Comparison of ENCODE assay signal across 10 mouse cellular contexts in the genomic region with DNA sequence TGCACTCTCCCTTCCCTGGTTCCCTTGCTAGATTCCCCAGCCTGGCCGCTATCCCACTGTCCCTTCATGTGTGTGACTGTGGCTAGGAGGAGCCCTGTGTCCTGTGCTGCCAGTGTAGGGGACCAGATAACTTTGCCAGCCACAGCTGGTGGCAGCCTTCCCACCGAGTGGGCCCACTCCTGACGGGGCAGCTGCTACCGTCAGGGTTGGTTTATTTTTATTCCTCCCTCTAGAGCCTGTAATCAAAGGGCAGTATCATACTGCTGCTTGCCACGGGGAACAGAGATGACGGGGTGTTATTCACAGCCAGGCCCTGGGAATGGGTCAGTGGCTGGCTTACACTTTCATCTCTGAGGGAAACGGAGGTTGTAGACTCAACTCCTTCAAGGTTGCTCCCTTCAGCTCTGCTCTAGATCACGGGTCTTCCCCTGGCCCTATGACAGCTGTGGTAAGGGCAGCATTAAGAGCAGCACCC. TPM values are rescaled to one million over a fixed set of nuclear protein-coding genes. Genes with fewer than 3 reads are reported as not detected.
A peak's percentile ranks its signal among the peaks of the same experiment; 100 is the strongest.
DNase-seq lines count a peak whose midpoint lies in the region; ATAC-seq lines count a peak whose summit lies in the region.
"Had no signal": no experiment of that assay in that cellular context is flagged by ENCODE, and none has a peak within 500 bp of the region (broad histone marks: within the 10 kb centered on the region; RNA-seq: fewer than 3 reads in every experiment).

No protein-coding gene starts in this region.

- H3K27me3 ChIP-seq in neural tube, embryonic 11.5 days (ENCODE audit: control insufficient read depth, insufficient read depth, low read length) = no peaks in the 10 kb centered on the region
- no peaks in the 10 kb centered on the region for H3K27me3 ChIP-seq in kidney, embryonic 14.5 days (ENCODE audit: control insufficient read depth, insufficient read depth, low read length)
- no peaks in the 10 kb centered on the region for H3K27me3 ChIP-seq in neural tube, embryonic 15.5 days (replicated peaks)
- H3K27me3 ChIP-seq: Patski had no signal

- H3K36me3 ChIP-seq in neural tube, embryonic 11.5 days (ENCODE audit: control insufficient read depth, insufficient read depth, low read length) = no peaks in the 10 kb centered on the region
- no peaks in the 10 kb centered on the region for H3K36me3 ChIP-seq in kidney, embryonic 14.5 days (ENCODE audit: control insufficient read depth, insufficient read depth, low read length)
- no peaks in the 10 kb centered on the region for H3K36me3 ChIP-seq in neural tube, embryonic 15.5 days
- H3K36me3 ChIP-seq: liver, embryonic 13.5 days had no signal

- intact Hi-C loops in gastrocnemius, postnatal 14 days (cut with DNase I; ENCODE audit: low total_unique reads) = no loop called here

- H3K4me2 ChIP-seq in neural tube, embryonic 11.5 days (ENCODE audit: low read depth) = no peak overlapping the region
- H3K4me2 ChIP-seq in kidney, embryonic 14.5 days (replicated peaks; ENCODE audit: low read depth, low read length) = no peak overlapping the region
- H3K4me2 ChIP-seq in neural tube, embryonic 15.5 days = no peak overlapping the region
- H3K4me2 ChIP-seq: liver, embryonic 13.5 days had no signal

- no peak for ATAC-seq in neural tube, embryonic 11.5 days (ENCODE audit: insufficient read depth, low FRiP score, low TSS enrichment)
- ATAC-seq in kidney, embryonic 14.5 days (ENCODE audit: low FRiP score, low TSS enrichment) = no peak
- 0 out of 2 replicates have a peak, but pooled peaks have one; percentile 18 for ATAC-seq in neural tube, embryonic 15.5 days (ENCODE audit: low FRiP score)
- ATAC-seq: Patski had no signal

- no peak overlapping the region for H3K4me3 ChIP-seq in neural tube, embryonic 11.5 days (ENCODE audit: low read depth, low read length)
- no peak overlapping the region for H3K4me3 ChIP-seq in kidney, embryonic 14.5 days (ENCODE audit: low read length)
- no peak overlapping the region for H3K4me3 ChIP-seq in neural tube, embryonic 15.5 days (replicated peaks)
- H3K4me3 ChIP-seq: liver, embryonic 13.5 days had no signal

- H3K4me1 ChIP-seq in neural tube, embryonic 11.5 days (ENCODE audit: control insufficient read depth, insufficient read depth, low read length) = peaks cover 30% of the 10 kb centered on the region
- H3K4me1 ChIP-seq in kidney, embryonic 14.5 days (ENCODE audit: control insufficient read depth, insufficient read depth, low read length) = peaks cover 44% of the 10 kb centered on the region
- H3K4me1 ChIP-seq in neural tube, embryonic 15.5 days = peaks cover 69% of the 10 kb centered on the region

- WGBS in neural tube, embryonic 11.5 days = 31% methylated on average over 8 of the region's 8 CpGs
- WGBS in kidney, embryonic 14.5 days = 18% methylated on average over 8 of the region's 8 CpGs
- 22% methylated on average over 8 of the region's 8 CpGs for WGBS in neural tube, embryonic 15.5 days

- H3K9me3 ChIP-seq in neural tube, embryonic 11.5 days (ENCODE audit: control insufficient read depth, low read length) = no peaks in the 10 kb centered on the region
- H3K9me3 ChIP-seq in kidney, embryonic 14.5 days (ENCODE audit: control insufficient read depth, low read length) = no peaks in the 10 kb centered on the region
- no peaks in the 10 kb centered on the region for H3K9me3 ChIP-seq in neural tube, embryonic 15.5 days (replicated peaks)
- H3K9me3 ChIP-seq: liver, embryonic 13.5 days had no signal

- no peak for DNase-seq in neural tube, embryonic 11.5 days (ENCODE audit: low spot score)
- DNase-seq in neural tube, embryonic 10.5 days (ENCODE audit: extremely low spot score, low spot score) = no peak
- DNase-seq in gastrocnemius, postnatal 14 days = peak; percentile 52
- DNase-seq in ovary, adult 18-20 months (ENCODE audit: low spot score) = no peak
- no peak for DNase-seq in urinary bladder, postnatal 4 days (ENCODE audit: low spot score in 2 of 2)
- no peak for DNase-seq in yolk sac, embryonic 10.5 days (ENCODE audit: low spot score)
- DNase-seq: liver, embryonic 13.5 days had no signal

- no peak overlapping the region for H3K27ac ChIP-seq in neural tube, embryonic 11.5 days (ENCODE audit: low read depth, low read length)
- peak overlapping the region; percentile 25 for H3K27ac ChIP-seq in kidney, embryonic 14.5 days (ENCODE audit: low read depth, low read length)
- peak overlapping the region; percentile 42; the same call in 1 of the 2 replicates for H3K27ac ChIP-seq in neural tube, embryonic 15.5 days (replicated peaks)
- H3K27ac ChIP-seq: liver, embryonic 13.5 days had no signal

- peak overlapping the region; percentile 4; the same call in 1 of the 2 replicates for H3K9ac ChIP-seq in neural tube, embryonic 11.5 days (ENCODE audit: low read length)
- H3K9ac ChIP-seq in kidney, embryonic 14.5 days (ENCODE audit: low read depth, low read length) = no peak overlapping the region
- H3K9ac ChIP-seq in neural tube, embryonic 15.5 days (replicated peaks) = no peak overlapping the region
- H3K9ac ChIP-seq: liver, embryonic 13.5 days had no signal

RNA-seq across cellular contexts. Expression of gene Rab11fip4, which starts 53.7 kb away (rescaled TPM):
- 13.6 and 15.2 TPM in 2 replicates for polyA plus RNA-seq in neural tube, embryonic 11.5 days (2014; fragmentation: Nextera tagmentation; extraction: Ambion mirVana)
- total RNA-seq in gastrocnemius, postnatal 14 days (2021) = 1 to 10 TPM in 1 of 2 experiments, under 1 TPM in 1; 0.74 to 1.6 TPM
- polyA plus RNA-seq in kidney, embryonic 14.5 days (2014; fragmentation: Nextera tagmentation; extraction: Ambion mirVana) = 4.8 and 7.1 TPM in 2 replicates
- 23.1 and 24.1 TPM in 2 replicates for polyA plus RNA-seq in neural tube, embryonic 15.5 days (2015; fragmentation: Nextera tagmentation; extraction: Ambion mirVana)
